Mouse (Mus musculus): ENCODE results near the gene Ddost. TPM values are rescaled to one million over a fixed set of nuclear protein-coding genes. Genes with fewer than 3 reads are reported as not detected.

Gene Ddost
- polyA plus RNA-seq, 1 experiment from 2014 or later: 386 TPM

Small RNA genes lying within 50 kb of the gene (microRNA-seq; reads per million reads assigned to microRNA genes)
- gene Gm27646 (not detected), gene Mir7019 (not detected)

Other genes starting within 250 kb of the Ddost start
- 155 and 161 TPM in 2 replicates for gene Hp1bp3, start 88.4 kb upstream of the Ddost start, polyA plus RNA-seq (2015; fragmentation: Nextera tagmentation; extraction: Ambion mirVana)
- gene Sh2d5, start 54.3 kb upstream of the Ddost start, polyA plus RNA-seq (2015; fragmentation: Nextera tagmentation; extraction: Ambion mirVana): 0.42 and 0.77 TPM in 2 replicates
- gene Kif17, start 54.3 kb upstream of the Ddost start, polyA plus RNA-seq (2015; fragmentation: Nextera tagmentation; extraction: Ambion mirVana): 1.6 and 2.0 TPM in 2 replicates
- 47.5 and 50.3 TPM in 2 replicates for gene Pink1, start 21.6 kb downstream of the Ddost start, polyA plus RNA-seq (2015; fragmentation: Nextera tagmentation; extraction: Ambion mirVana)
- gene Cda, start 63.3 kb downstream of the Ddost start, polyA plus RNA-seq (2015; fragmentation: Nextera tagmentation; extraction: Ambion mirVana): 21.3 and 22.0 TPM in 2 replicates
- not detected in 2 replicates for gene Fam43b, start 91.8 kb downstream of the Ddost start, polyA plus RNA-seq (2015; fragmentation: Nextera tagmentation; extraction: Ambion mirVana)
- gene Mul1, start 129.9 kb downstream of the Ddost start, polyA plus RNA-seq (2015; fragmentation: Nextera tagmentation; extraction: Ambion mirVana): 21.6 and 23.8 TPM in 2 replicates
- 7.6 and 8.3 TPM in 2 replicates for gene Camk2n1, start 149.6 kb downstream of the Ddost start, polyA plus RNA-seq (2015; fragmentation: Nextera tagmentation; extraction: Ambion mirVana)